In the genomic region with DNA sequence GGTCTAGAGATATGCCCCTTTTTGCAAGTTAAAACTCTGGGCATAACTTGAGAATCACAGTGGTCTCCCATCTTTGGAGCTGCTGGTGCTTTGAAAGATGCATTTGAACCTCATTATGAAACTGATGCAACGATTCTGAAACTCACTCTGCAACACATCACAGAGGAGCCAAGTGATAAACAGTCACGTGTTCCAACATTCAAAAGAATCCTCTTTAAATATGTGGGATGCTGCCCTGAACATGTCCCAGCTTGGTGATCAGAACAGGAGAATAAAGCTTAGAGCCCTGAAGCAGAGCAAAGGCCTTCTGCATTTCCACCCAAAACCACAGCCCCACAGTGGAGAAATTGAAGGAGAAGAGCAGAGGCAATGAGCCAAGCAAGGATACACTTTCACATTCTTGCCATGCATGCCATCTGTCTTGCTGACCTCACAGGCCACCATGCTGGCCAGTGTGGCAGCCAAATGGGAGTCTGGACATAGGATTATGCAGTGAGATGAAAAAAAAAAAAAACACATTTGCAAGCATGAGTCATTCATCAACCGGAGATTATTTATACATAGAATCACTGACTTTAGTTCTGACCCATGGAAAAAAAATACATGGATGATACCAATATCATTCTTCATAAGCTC, we compare ENCODE assay signal across 20 mouse cellular contexts.
DNase-seq lines count a peak whose midpoint lies in the region; TF ChIP-seq lines count a peak whose summit lies in the region.
"Had no signal": no experiment of that assay in that cellular context is flagged by ENCODE, and none has a peak within 500 bp of the region (broad histone marks: within the 10 kb centered on the region; RNA-seq: fewer than 3 reads in every experiment).

No protein-coding gene starts in this region.

- H3K4me3 ChIP-seq in lung, adult 2 months (replicated peaks; ENCODE audit: extremely low read depth, low read depth, low read length): no peak overlapping the region
- H3K4me3 ChIP-seq: embryonic facial prominence, embryonic 10.5 days; heart, embryonic 15.5 days; midbrain, embryonic 10.5 days had no signal

- DNase-seq in 3T3-L1 (ENCODE audit: low read depth, low spot score): peak; percentile 46
- DNase-seq in Muller cell, postnatal 12 days (ENCODE audit: inconsistent ontology term): peak; percentile 72
- DNase-seq in cerebellum, adult 18-20 months: peak; percentile 86 to 89
- DNase-seq in cerebellum, postnatal 14 days: peak; percentile 79 to 88
- DNase-seq in lung, postnatal 14 days: no peak
- DNase-seq in c-Kit-positive CD71-positive TER-119-positive erythroid progenitor cells, embryonic 14.5 days (ENCODE audit: low spot score): no peak
- no peak for DNase-seq in lung, adult 2 months
- DNase-seq in ovary, adult 18-20 months (ENCODE audit: low spot score): no peak
- DNase-seq: adrenal gland, postnatal 36 days; B cell, adult 2 months; forebrain, postnatal 0 days; heart, postnatal 36 days; kidney, adult 8-10 months; kidney, postnatal 10 days; right cerebral cortex, adult 18-20 months; thymus, adult 18-20 months; thymus, postnatal 4 days had no signal

- no peak for TF ChIP-seq POLR2A in lung, adult 2 months (IDR thresholded peaks at IDR 0.05; ENCODE audit: borderline replicate concordance, extremely low read depth, low read depth, low read length)

- TF ChIP-seq CTCF in lung, adult 2 months (IDR thresholded peaks at IDR 0.05; ENCODE audit: insufficient read depth, low read length): no peak

- H3K4me1 ChIP-seq in lung, adult 2 months (ENCODE audit: control insufficient read depth, insufficient read depth, low read length): no peaks in the 10 kb centered on the region
- H3K4me1 ChIP-seq: embryonic facial prominence, embryonic 10.5 days; heart, embryonic 15.5 days; midbrain, embryonic 10.5 days had no signal

- WGBS in lung, adult 2 months: 72% methylated on average over 3 of the region's 3 CpGs

Comparison
In these comparisons a context has a peak if more than half of its experiments do, and no peak if none do; other contexts are left out.
1. DNase-seq: peak in 3T3-L1 (single experiment), Muller cell, postnatal 12 days (single experiment), cerebellum, adult 18-20 months (2 of 2) and cerebellum, postnatal 14 days (2 of 2); none in lung, postnatal 14 days (single experiment), c-Kit-positive CD71-positive TER-119-positive erythroid progenitor cells, embryonic 14.5 days (single experiment), lung, adult 2 months (single experiment) and ovary, adult 18-20 months (single experiment).